Mouse (Mus musculus) forebrain, postnatal 0 days (tissue): ENCODE results near the gene Cdr2. TPM values are rescaled to one million over a fixed set of nuclear protein-coding genes. Genes with fewer than 3 reads are reported as not detected.

ENCODE experiments used
- ATAC-seq: fragments of 200-750 bp; cut with Nextera tagmentation; 2 replicates; pipeline ENCODE4 v1.8.0; 2017; ENCODE audit warnings: mild to moderate bottlenecking, moderate library complexity
- DNase-seq: peaks from one replicate; pipeline ENCODE4 v3.0.0-alpha.2; 2015
- H3K27ac ChIP-seq: fragments of 300-500 bp; sonication (generic); 2 replicates; pipeline ENCODE4 v1.5.1; 2014; ENCODE audit warnings: low read depth, mild to moderate bottlenecking, antibody characterized with exemption, low read length, moderate library complexity, mixed read lengths
- H3K27me3 ChIP-seq: fragments of 300-500 bp; sonication (generic); 2 replicates; pipeline ENCODE4 v1.6.1; 2014; ENCODE audit warnings: mild to moderate bottlenecking, low read length, mixed read lengths; ENCODE audit not compliant: insufficient read depth
- H3K36me3 ChIP-seq: fragments of 300-500 bp; sonication (generic); 2 replicates; pipeline ENCODE4 v1.6.1; 2014; ENCODE audit warnings: mild to moderate bottlenecking, moderate library complexity; ENCODE audit not compliant: insufficient read depth
- H3K4me1 ChIP-seq: fragments of 300-500 bp; sonication (generic); 2 replicates; pipeline ENCODE4 v1.6.1; 2014; ENCODE audit warnings: antibody characterized with exemption; ENCODE audit not compliant: insufficient read depth
- H3K4me2 ChIP-seq: fragments of 300-500 bp; sonication (generic); 2 replicates; pipeline ENCODE4 v1.6.1; 2014; ENCODE audit warnings: low read depth, mild to moderate bottlenecking, moderate library complexity
- H3K4me3 ChIP-seq: fragments of 300-500 bp; sonication (generic); 2 replicates; pipeline ENCODE4 v1.5.1; 2014; ENCODE audit warnings: low read depth, low read length, mixed read lengths
- H3K9ac ChIP-seq: fragments of 300-500 bp; sonication (generic); 2 replicates; pipeline ENCODE4 v1.6.1; 2014; ENCODE audit warnings: mild to moderate bottlenecking
- H3K9me3 ChIP-seq: fragments of 300-500 bp; sonication (generic); 2 replicates; pipeline ENCODE4 v1.6.1; 2016; ENCODE audit warnings: low read length
- CTCF ChIP-seq: sonication (generic); IDR thresholded peaks from 2 replicates; pipeline ENCODE4 v1.5.1; 2016; ENCODE audit warnings: antibody characterized with exemption, control low read depth, low read depth
- WGBS: fragments of 180-500 bp; shearing (Covaris S2); extraction: QIAGEN DNeasy Blood & Tissue Kit; methylation state at CpG from one replicate; pipeline ENCODE4 v1.1.7; 2014; 5-methylcytosine and 5-hydroxymethylcytosine counted together
- polyA plus RNA-seq: library from polyadenylated mRNA; unstranded; fragments of >200 nt; fragmentation: Nextera tagmentation; extraction: Ambion mirVana; gene quantifications from 2 replicates; pipeline ENCODE4 v1.2.1, GENCODE M21; 2015
- total RNA-seq: library from RNA; depleted of rRNA; stranded (reverse); fragments of >200 nt; gene quantifications from 2 replicates; pipeline ENCODE4 v1.2.3, GENCODE M21; 2014

Gene Cdr2
- total and polyA plus RNA-seq, 2 experiments from 2014 or later: 5.8 to 20.2 TPM

DNA sequence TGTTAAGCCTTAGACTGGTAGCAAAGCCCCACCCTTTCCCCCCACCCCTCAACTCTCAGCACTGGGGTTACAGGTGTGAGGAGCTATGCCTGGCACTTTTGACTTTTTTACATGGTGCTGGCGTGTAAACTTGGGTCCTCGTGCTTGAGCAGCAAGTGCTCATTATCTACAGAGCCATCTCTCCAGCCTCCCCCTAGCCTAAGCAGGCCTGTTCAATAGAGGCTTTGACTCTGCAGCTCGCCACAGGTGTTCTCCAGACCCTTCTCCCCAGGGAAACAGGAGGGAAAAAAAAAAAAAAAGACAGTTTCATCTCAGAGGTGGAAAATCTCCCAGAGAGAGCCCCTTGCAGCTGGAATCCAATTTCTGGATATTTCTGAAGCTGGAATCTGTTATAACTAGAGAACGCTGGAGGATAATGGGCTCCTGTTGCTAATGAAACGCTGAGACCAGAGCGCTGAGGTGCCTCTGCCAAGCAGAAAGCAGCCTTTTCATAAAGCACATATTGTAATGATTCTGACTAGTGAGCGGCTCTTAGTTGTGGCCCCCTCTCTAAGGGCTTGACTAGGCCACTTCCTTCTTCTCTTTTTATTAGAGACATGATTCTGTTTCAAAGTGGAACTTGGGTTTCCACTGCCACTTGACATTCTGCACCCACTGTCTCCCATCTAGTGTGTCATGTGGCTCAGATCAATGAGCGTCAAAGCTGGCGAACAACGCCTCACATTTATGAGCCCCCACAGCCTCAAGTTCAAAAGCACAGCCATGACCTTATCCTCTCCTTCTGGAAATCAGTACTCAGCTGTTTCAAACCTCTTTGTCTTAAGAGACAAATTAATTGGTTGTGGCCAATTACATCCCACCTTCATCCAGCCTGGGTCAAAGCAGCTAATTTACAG, 29.9 kb upstream of the Cdr2 start:
- Histone ChIP-seq H3K9me3 (no peaks in the 10 kb centered on the region), H3K36me3 (no peaks in the 10 kb centered on the region), H3K4me3 (no peak overlapping the region), H3K4me2 (no peak overlapping the region), H3K4me1 (no peaks in the 10 kb centered on the region), H3K27ac (no peak overlapping the region), H3K9ac (no peak overlapping the region), H3K27me3 (no peaks in the 10 kb centered on the region)
- no peak for DNase-seq
- ATAC-seq: peak; percentile 32
- WGBS: 29% methylated on average over 10 of the region's 10 CpGs
- TF ChIP-seq CTCF: no peak

DNA sequence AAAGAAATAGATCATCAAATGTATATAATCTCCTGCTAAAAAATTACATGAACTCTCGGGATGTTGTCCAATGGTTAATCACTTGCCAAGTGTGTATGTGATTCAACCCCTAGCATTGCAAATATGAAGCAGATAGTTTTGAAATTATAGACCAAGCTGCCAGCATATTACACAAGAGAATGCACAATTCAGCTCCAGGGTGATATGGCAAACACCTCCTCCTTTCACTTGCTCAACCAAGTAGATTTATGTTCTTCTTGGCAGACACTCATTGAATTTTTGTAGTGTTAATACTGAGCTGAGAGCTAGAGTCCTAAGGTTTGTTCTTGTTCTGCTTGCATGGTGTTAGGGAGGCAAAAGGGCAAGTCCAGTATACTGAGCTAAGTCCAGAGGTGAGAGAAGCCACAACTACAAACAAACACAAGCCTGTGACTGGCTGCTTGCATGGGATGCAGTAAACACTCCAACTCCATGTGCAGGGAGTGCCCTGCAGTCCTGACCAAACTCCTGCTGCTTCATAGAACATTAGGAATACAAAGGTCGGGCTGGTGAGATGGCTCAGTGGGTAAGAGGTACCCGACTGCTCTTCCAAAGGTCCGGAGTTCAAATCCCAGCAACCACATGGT, 21.8 kb upstream of the Cdr2 start:
- H3K27me3 ChIP-seq: no peaks in the 10 kb centered on the region
- no peak overlapping the region for H3K4me3 ChIP-seq
- no peak for DNase-seq
- no peak for ATAC-seq
- H3K4me2 ChIP-seq: no peak overlapping the region
- no peaks in the 10 kb centered on the region for H3K36me3 ChIP-seq
- TF ChIP-seq CTCF: no peak
- H3K9me3 ChIP-seq: no peaks in the 10 kb centered on the region
- H3K9ac ChIP-seq: no peak overlapping the region
- no peak overlapping the region for H3K27ac ChIP-seq
- no peaks in the 10 kb centered on the region for H3K4me1 ChIP-seq
- WGBS: 76% methylated on average over 4 of the region's 4 CpGs

DNA sequence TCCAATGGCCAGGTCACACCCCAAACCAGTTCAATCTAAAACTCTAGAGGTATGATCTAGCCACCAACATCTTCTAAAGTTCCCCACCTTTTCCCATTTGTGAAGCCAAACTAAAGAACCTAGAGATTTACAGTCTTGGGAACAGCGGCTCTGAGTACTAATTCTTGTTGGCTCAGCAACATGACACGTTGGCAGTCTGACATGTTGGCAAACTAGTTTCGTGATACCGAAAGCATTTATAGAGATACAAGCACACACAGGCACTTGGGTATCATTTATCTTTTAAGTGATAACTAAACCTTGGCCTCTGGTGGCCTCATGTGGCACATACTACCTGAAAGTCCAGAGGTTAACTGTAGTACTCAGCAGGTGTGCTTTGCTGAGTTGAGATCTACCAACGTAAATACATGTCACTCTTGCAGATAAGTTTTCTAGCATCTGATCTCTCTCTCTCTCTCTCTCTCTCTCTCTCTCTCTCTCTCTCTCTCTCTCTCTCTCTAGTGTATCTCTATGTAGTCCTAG, 20.4 kb upstream of the Cdr2 start:
- no peaks in the 10 kb centered on the region for H3K36me3 ChIP-seq
- WGBS: 63% methylated on average over 5 of the region's 5 CpGs
- DNase-seq: peak; percentile 35
- no peak for ATAC-seq
- no peaks in the 10 kb centered on the region for H3K4me1 ChIP-seq
- no peak for TF ChIP-seq CTCF
- H3K9ac ChIP-seq: no peak overlapping the region
- H3K27ac ChIP-seq: no peak overlapping the region
- no peaks in the 10 kb centered on the region for H3K9me3 ChIP-seq
- H3K4me2 ChIP-seq: no peak overlapping the region
- H3K27me3 ChIP-seq: no peaks in the 10 kb centered on the region
- H3K4me3 ChIP-seq: no peak overlapping the region

DNA sequence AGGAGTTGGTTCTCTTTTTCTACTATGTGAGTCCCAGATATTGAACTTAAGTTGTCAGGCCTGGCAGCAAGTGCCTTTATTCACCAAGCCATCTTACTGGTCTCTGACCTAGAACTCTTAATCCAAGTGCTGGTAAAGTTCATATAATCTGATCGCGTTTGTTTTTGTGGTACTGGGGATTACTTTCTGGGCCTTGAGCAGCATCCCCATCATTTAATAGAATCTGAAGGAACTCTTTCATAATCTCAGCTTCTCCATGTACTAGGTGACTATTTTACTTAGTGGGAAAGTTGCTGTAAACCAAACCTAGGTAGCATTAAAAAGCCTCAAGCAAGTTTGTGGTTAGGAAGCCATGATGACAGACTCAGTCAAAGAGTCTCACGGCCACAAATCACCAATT, 19.8 kb upstream of the Cdr2 start:
- H3K4me3 ChIP-seq: no peak overlapping the region
- H3K36me3 ChIP-seq: no peaks in the 10 kb centered on the region
- no peak for TF ChIP-seq CTCF
- DNase-seq (no peak), ATAC-seq (no peak)
- no peak overlapping the region for H3K9ac ChIP-seq
- H3K9me3 ChIP-seq: no peaks in the 10 kb centered on the region
- H3K4me1 ChIP-seq: no peaks in the 10 kb centered on the region
- 80% methylated on average over 3 of the region's 3 CpGs for WGBS
- no peak overlapping the region for H3K27ac ChIP-seq
- H3K4me2 ChIP-seq: no peak overlapping the region
- no peaks in the 10 kb centered on the region for H3K27me3 ChIP-seq

DNA sequence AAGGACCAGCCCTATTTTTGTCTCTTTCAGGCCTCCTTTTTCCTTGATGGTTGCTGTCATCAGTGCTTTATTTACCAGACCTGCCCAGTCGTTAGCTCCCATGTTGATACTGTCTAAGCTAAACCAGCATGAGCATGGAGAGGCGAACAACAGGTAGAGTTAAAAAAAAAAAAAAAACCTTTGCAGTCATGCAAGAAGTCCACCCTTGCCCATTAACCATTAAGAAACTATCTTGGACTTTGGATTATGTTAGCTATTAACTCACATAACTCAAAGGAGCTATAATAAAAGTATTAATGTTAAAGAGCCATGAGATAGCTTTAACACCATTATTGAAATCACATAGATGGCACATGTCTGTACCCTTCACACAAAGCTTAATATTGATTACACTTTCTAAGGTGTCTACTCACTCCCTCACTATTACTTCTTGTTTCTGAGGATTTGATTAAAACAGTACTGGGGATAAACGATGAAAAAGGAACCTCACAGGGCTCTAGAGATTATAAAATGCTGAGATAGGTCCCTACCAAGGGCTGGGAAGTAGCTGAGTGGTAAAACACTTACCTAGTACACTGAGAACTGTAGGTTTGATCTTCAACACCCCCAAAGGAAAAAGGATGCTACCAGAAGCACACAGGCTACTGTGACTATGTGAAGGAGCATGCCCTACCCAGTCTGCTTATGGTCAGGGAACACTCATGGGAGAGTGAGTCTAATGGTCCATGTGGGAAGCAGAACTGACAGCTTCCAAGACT, 18.1 kb upstream of the Cdr2 start:
- no peaks in the 10 kb centered on the region for H3K36me3 ChIP-seq
- no peak overlapping the region for H3K4me2 ChIP-seq
- H3K4me1 ChIP-seq: no peaks in the 10 kb centered on the region
- DNase-seq (no peak), ATAC-seq (no peak)
- no peaks in the 10 kb centered on the region for H3K27me3 ChIP-seq
- no peaks in the 10 kb centered on the region for H3K9me3 ChIP-seq
- H3K4me3 ChIP-seq: no peak overlapping the region
- TF ChIP-seq CTCF: no peak
- H3K9ac ChIP-seq: no peak overlapping the region
- 67% methylated on average over 3 of the region's 3 CpGs for WGBS
- H3K27ac ChIP-seq: no peak overlapping the region

DNA sequence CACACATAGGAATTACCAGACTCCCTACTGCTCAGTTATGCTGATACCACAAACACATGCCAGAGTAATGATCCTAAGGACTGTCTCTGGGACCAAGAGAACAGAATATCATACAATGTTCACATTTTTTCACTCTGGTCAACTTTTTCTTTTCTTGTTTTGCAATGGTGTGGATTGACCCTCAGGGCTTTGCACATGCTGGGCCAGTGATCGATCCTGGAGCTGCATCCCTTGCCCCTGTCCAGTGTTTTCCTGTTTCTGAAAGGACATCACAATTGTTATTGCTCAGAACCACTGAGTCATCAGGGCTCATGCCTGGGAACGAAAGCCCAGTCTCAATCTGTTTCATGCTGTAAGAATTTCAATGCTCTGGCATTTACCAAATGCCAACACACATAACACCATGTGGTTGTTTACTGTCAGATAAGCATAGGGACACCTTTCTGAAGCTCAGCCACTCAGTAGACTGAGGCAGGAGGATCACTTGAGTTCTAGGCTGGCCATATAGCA, 17.0 kb upstream of the Cdr2 start:
- Histone ChIP-seq H3K36me3 (no peaks in the 10 kb centered on the region), H3K4me3 (no peak overlapping the region), H3K4me2 (no peak overlapping the region), H3K27me3 (no peaks in the 10 kb centered on the region), H3K9ac (no peak overlapping the region), H3K4me1 (no peaks in the 10 kb centered on the region), H3K27ac (no peak overlapping the region), H3K9me3 (no peaks in the 10 kb centered on the region)
- ATAC-seq (no peak), DNase-seq (no peak)
- TF ChIP-seq CTCF: no peak
- 79% methylated on average over 2 of the region's 2 CpGs for WGBS
